Mouse (Mus musculus) megakaryocyte, embryonic 14.5 days (primary cell): ENCODE data around the gene Zfp1. TPM values are rescaled to one million over a fixed set of nuclear protein-coding genes. Genes with fewer than 3 reads are reported as not detected.
A peak's percentile ranks its signal among the peaks of the same experiment; 100 is the strongest.

ENCODE experiments used
- H3K27me3 ChIP-seq: replicated peaks from 2 replicates; pipeline ENCODE3; 2012; ENCODE audit warnings: inconsistent platforms
- H3K36me3 ChIP-seq: replicated peaks from 2 replicates; pipeline ENCODE3; 2012; ENCODE audit warnings: low read length, inconsistent platforms, mixed read lengths
- H3K4me1 ChIP-seq: 2 replicates; pipeline ENCODE4 v1.6.1; 2012; ENCODE audit warnings: inconsistent platforms
- H3K4me3 ChIP-seq: replicated peaks from 2 replicates; pipeline ENCODE3; 2012; ENCODE audit warnings: moderate library complexity, mild to moderate bottlenecking, inconsistent platforms
- H3K9me3 ChIP-seq: 2 replicates; pipeline ENCODE4 v1.6.1; 2012; ENCODE audit warnings: inconsistent platforms
- FLI1 ChIP-seq: IDR thresholded peaks from 2 replicates; pipeline ENCODE4 v1.6.1; 2012; ENCODE audit warnings: low read length, inconsistent platforms, mixed read lengths
- GATA1 ChIP-seq: IDR thresholded peaks from 3 replicates; pipeline ENCODE4 v1.6.1; 2012; ENCODE audit warnings: mixed read lengths, low read length, inconsistent platforms, borderline replicate concordance
- polyA plus RNA-seq: library from polyadenylated mRNA; stranded (reverse); fragments of >175 nt; gene quantifications from 2 replicates; pipeline ENCODE4 v1.2.3, GENCODE M21; 2012; ENCODE audit warnings: low replicate concordance; ENCODE audit not compliant: insufficient read depth

The Zfp1 gene
- polyA plus RNA-seq, 1 experiment = 0.64 TPM

- TF ChIP-seq FLI1 (no peak), GATA1 (no peak)
- no peaks in the 10 kb centered on the region; the same call in 1 of the 2 replicates for H3K4me1 ChIP-seq
- no peaks in the 10 kb centered on the region for H3K9me3 ChIP-seq
- peaks cover 1% of the 10 kb centered on the region for H3K36me3 ChIP-seq
- H3K27me3 ChIP-seq = peaks cover 85% of the 10 kb centered on the region
- no peak overlapping the region for H3K4me3 ChIP-seq
Measured at GRCm38 (mm10) chr8:111705699-111706098, 62.5 kb downstream of the Zfp1 start.

- no peak for TF ChIP-seq FLI1
- no peak for TF ChIP-seq GATA1
- H3K4me3 ChIP-seq = no peak overlapping the region
- no peaks in the 10 kb centered on the region for H3K9me3 ChIP-seq
- peaks cover 7% of the 10 kb centered on the region for H3K36me3 ChIP-seq
- H3K27me3 ChIP-seq = peaks cover 86% of the 10 kb centered on the region
- H3K4me1 ChIP-seq = no peaks in the 10 kb centered on the region; the same call in 1 of the 2 replicates
Measured at GRCm38 (mm10) chr8:111708265-111708664, 65.1 kb downstream of the Zfp1 start.

- Histone ChIP-seq H3K9me3 (no peaks in the 10 kb centered on the region), H3K4me3 (no peak overlapping the region), H3K4me1 (no peaks in the 10 kb centered on the region; the same call in 1 of the 2 replicates), H3K27me3 (peaks cover 86% of the 10 kb centered on the region), H3K36me3 (peaks cover 7% of the 10 kb centered on the region)
- TF ChIP-seq FLI1 (no peak), GATA1 (no peak)
Measured at GRCm38 (mm10) chr8:111709223-111709622, 66.0 kb downstream of the Zfp1 start.

GRCm38 (mm10) chr8:111710777-111711485, 67.7 kb downstream of the Zfp1 start:
- peaks cover 87% of the 10 kb centered on the region for H3K27me3 ChIP-seq
- peak overlapping the region; percentile 42 for H3K4me3 ChIP-seq
- no peaks in the 10 kb centered on the region for H3K9me3 ChIP-seq
- H3K4me1 ChIP-seq = peaks cover 2% of the 10 kb centered on the region; the same call in 1 of the 2 replicates
- no peak for TF ChIP-seq GATA1
- no peak for TF ChIP-seq FLI1
- H3K36me3 ChIP-seq = peaks cover 7% of the 10 kb centered on the region

- no peak overlapping the region for H3K4me3 ChIP-seq
- peaks cover 89% of the 10 kb centered on the region for H3K27me3 ChIP-seq
- no peak for TF ChIP-seq GATA1
- TF ChIP-seq FLI1 = no peak
- H3K9me3 ChIP-seq = no peaks in the 10 kb centered on the region
- H3K4me1 ChIP-seq = peaks cover 11% of the 10 kb centered on the region; the same call in 1 of the 2 replicates
- peaks cover 7% of the 10 kb centered on the region for H3K36me3 ChIP-seq
Measured at GRCm38 (mm10) chr8:111712135-111712534, 68.9 kb downstream of the Zfp1 start.

GRCm38 (mm10) chr8:111712588-111712987, 69.4 kb downstream of the Zfp1 start:
- Histone ChIP-seq H3K36me3 (peaks cover 7% of the 10 kb centered on the region), H3K4me3 (no peak overlapping the region), H3K9me3 (no peaks in the 10 kb centered on the region), H3K4me1 (peaks cover 13% of the 10 kb centered on the region; the same call in 1 of the 2 replicates), H3K27me3 (peaks cover 90% of the 10 kb centered on the region)
- TF ChIP-seq GATA1 (no peak), FLI1 (no peak)

- Histone ChIP-seq H3K9me3 (no peaks in the 10 kb centered on the region), H3K4me1 (peaks cover 20% of the 10 kb centered on the region; the same call in 1 of the 2 replicates), H3K27me3 (peaks cover 96% of the 10 kb centered on the region), H3K36me3 (peaks cover 7% of the 10 kb centered on the region), H3K4me3 (no peak overlapping the region)
- TF ChIP-seq GATA1 (no peak), FLI1 (no peak)
Measured at GRCm38 (mm10) chr8:111713291-111713690, 70.1 kb downstream of the Zfp1 start.

- H3K4me1 ChIP-seq = peaks cover 20% of the 10 kb centered on the region; the same call in 1 of the 2 replicates
- H3K27me3 ChIP-seq = peaks cover 92% of the 10 kb centered on the region
- no peak overlapping the region for H3K4me3 ChIP-seq
- H3K9me3 ChIP-seq = no peaks in the 10 kb centered on the region
- TF ChIP-seq FLI1 = no peak
- no peak for TF ChIP-seq GATA1
- H3K36me3 ChIP-seq = peaks cover 7% of the 10 kb centered on the region
Measured at GRCm38 (mm10) chr8:111713817-111714216, 70.6 kb downstream of the Zfp1 start.

- Histone ChIP-seq H3K4me3 (no peak overlapping the region), H3K36me3 (peaks cover 7% of the 10 kb centered on the region), H3K27me3 (peaks cover 90% of the 10 kb centered on the region), H3K4me1 (peaks cover 23% of the 10 kb centered on the region; the same call in 1 of the 2 replicates), H3K9me3 (no peaks in the 10 kb centered on the region)
- no peak for TF ChIP-seq GATA1
- no peak for TF ChIP-seq FLI1
Measured at GRCm38 (mm10) chr8:111714295-111714694, 71.1 kb downstream of the Zfp1 start.

- no peak overlapping the region for H3K4me3 ChIP-seq
- H3K4me1 ChIP-seq = peaks cover 34% of the 10 kb centered on the region
- H3K36me3 ChIP-seq = peaks cover 8% of the 10 kb centered on the region
- no peak for TF ChIP-seq GATA1
- no peak for TF ChIP-seq FLI1
- peaks cover 87% of the 10 kb centered on the region for H3K27me3 ChIP-seq
- no peaks in the 10 kb centered on the region for H3K9me3 ChIP-seq
Measured at GRCm38 (mm10) chr8:111715514-111715913, 72.3 kb downstream of the Zfp1 start.
